Mouse (Mus musculus): ENCODE measurements around the gene Map6. TPM values are rescaled to one million over a fixed set of nuclear protein-coding genes. Genes with fewer than 3 reads are reported as not detected.

Gene Map6
- polyA plus RNA-seq, 1 experiment from 2014 or later: 4.9 TPM

DNA sequence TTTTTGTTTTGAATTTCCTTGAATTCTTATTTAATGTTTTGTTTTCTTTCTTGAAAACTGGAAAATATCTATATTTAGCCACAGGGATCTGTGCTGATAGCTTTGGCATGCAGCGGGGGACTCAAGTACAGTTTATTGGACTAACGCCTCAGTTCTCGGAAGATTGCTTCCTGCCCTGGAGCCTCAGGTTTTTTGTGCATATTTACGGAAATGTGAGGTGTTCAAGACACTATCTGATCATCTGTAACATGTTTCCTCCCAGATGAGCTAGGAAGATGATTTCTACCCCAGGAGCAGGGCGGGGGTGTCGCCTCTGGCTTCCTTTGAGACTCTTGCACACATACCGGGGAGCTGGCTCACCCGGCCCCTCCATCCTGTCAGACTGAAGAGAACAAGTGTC lies 22.8 kb downstream of the Map6 start:
- no peaks in the 10 kb centered on the region for H3K27me3 ChIP-seq (ENCODE audit: control insufficient read depth, insufficient read depth, low read length)
- no peak overlapping the region for H3K27ac ChIP-seq (ENCODE audit: low read length)
- 64% methylated on average over 8 of the region's 8 CpGs for WGBS
- no peaks in the 10 kb centered on the region; the same call in 1 of the 2 replicates for H3K4me1 ChIP-seq (ENCODE audit: control insufficient read depth, insufficient read depth, low read length)
- no peak overlapping the region for H3K9ac ChIP-seq (replicated peaks; ENCODE audit: low read depth, low read length)
- H3K4me2 ChIP-seq (replicated peaks; ENCODE audit: low read depth, low read length): no peak overlapping the region
- ATAC-seq (ENCODE audit: insufficient number of reproducible peaks, insufficient read depth, low FRiP score, low read depth): no peak
- no peaks in the 10 kb centered on the region for H3K36me3 ChIP-seq (ENCODE audit: control insufficient read depth, insufficient read depth, low read length)
- H3K9me3 ChIP-seq (ENCODE audit: control insufficient read depth, low read depth, low read length): no peaks in the 10 kb centered on the region; the same call in 1 of the 2 replicates
- H3K4me3 ChIP-seq (ENCODE audit: low read depth, low read length): no peak overlapping the region

DNA sequence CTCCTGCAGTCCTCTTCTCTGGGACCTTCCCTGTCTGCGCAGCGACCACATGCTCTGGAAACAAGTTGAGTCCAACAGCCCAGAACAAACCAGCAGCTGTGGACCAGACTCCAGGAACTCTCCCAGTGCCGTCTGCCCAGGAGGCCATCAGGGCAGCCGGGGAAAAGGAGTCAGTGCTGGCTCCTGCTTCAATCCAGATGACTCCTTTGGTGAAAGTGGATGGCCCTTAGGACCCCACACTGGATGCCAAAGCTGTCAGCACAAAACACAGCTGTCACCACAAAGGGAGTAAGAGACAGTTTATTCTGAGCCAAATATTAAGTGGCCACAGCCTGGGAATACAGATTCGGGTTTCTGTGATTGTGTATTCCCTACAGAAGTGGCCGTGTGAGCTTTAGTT lies 23.7 kb downstream of the Map6 start:
- no peaks in the 10 kb centered on the region for H3K36me3 ChIP-seq (ENCODE audit: control insufficient read depth, insufficient read depth, low read length)
- WGBS: 51% methylated on average over 6 of the region's 6 CpGs
- H3K27me3 ChIP-seq (ENCODE audit: control insufficient read depth, insufficient read depth, low read length): no peaks in the 10 kb centered on the region
- H3K27ac ChIP-seq (ENCODE audit: low read length): no peak overlapping the region
- no peaks in the 10 kb centered on the region; the same call in 1 of the 2 replicates for H3K9me3 ChIP-seq (ENCODE audit: control insufficient read depth, low read depth, low read length)
- no peak for ATAC-seq (ENCODE audit: insufficient number of reproducible peaks, insufficient read depth, low FRiP score, low read depth)
- H3K4me2 ChIP-seq (replicated peaks; ENCODE audit: low read depth, low read length): no peak overlapping the region
- no peak overlapping the region for H3K4me3 ChIP-seq (ENCODE audit: low read depth, low read length)
- H3K9ac ChIP-seq (replicated peaks; ENCODE audit: low read depth, low read length): no peak overlapping the region
- H3K4me1 ChIP-seq (ENCODE audit: control insufficient read depth, insufficient read depth, low read length): no peaks in the 10 kb centered on the region; the same call in 1 of the 2 replicates

DNA sequence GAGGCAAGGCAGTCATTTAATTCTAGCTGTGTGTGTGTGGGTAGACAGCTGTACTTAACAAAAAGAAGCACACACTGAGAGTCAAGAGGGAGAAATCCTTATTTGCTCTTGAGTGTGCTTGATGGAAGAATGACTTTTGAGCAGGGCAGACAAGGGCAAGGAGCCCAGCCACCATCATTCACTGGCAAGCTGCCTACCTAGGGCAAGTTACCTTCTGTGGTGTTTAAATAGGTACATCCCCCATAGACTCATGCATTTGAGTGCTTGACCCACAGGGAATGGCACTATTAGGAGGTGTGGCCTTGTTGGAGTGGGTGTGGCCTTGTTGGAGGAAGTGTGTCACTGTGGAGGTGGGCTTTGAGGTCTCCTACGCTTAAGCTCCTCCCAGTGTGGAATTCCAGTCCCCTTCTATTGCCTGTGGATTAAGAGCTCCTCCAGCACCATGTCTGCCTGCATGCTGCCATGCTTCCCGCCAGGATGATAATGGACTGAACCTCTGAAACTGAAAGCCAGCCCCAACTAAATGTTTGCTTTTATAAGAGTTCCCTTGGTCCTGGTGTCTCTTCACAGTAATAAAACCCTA lies 27.0 kb downstream of the Map6 start:
- no peak overlapping the region for H3K4me2 ChIP-seq (replicated peaks; ENCODE audit: low read depth, low read length)
- H3K4me1 ChIP-seq (ENCODE audit: control insufficient read depth, insufficient read depth, low read length): no peaks in the 10 kb centered on the region; the same call in 1 of the 2 replicates
- H3K4me3 ChIP-seq (ENCODE audit: low read depth, low read length): no peak overlapping the region
- no peak overlapping the region for H3K9ac ChIP-seq (replicated peaks; ENCODE audit: low read depth, low read length)
- no peaks in the 10 kb centered on the region for H3K36me3 ChIP-seq (ENCODE audit: control insufficient read depth, insufficient read depth, low read length)
- H3K9me3 ChIP-seq (ENCODE audit: control insufficient read depth, low read depth, low read length): no peaks in the 10 kb centered on the region; the same call in 1 of the 2 replicates
- no peak for ATAC-seq (ENCODE audit: insufficient number of reproducible peaks, insufficient read depth, low FRiP score, low read depth)
- H3K27ac ChIP-seq (ENCODE audit: low read length): no peak overlapping the region
- no peaks in the 10 kb centered on the region for H3K27me3 ChIP-seq (ENCODE audit: control insufficient read depth, insufficient read depth, low read length)
- WGBS: 88% methylated on average over 2 of the region's 2 CpGs

DNA sequence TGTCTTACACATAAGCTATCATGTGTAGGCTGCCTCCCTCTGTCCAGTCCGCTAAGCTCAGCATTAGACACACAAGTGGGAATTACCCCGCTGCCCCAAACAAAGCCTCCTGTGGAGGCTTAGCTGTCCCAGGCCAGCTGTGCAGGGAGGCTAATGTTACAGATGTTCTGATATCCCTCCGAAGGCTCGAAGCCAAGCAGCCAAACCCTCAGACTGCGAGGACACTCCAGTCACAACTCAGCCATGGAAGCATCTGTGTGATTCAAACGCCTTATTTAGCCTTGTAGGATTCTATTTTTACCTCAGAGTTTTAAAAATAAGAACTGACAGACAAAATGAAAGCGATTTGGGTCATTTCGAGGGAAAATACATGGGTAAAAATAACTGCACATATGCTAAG lies 27.9 kb downstream of the Map6 start:
- no peaks in the 10 kb centered on the region for H3K27me3 ChIP-seq (ENCODE audit: control insufficient read depth, insufficient read depth, low read length)
- H3K9ac ChIP-seq (replicated peaks; ENCODE audit: low read depth, low read length): no peak overlapping the region
- no peaks in the 10 kb centered on the region; the same call in 1 of the 2 replicates for H3K4me1 ChIP-seq (ENCODE audit: control insufficient read depth, insufficient read depth, low read length)
- H3K4me2 ChIP-seq (replicated peaks; ENCODE audit: low read depth, low read length): no peak overlapping the region
- ATAC-seq (ENCODE audit: insufficient number of reproducible peaks, insufficient read depth, low FRiP score, low read depth): no peak
- no peak overlapping the region for H3K4me3 ChIP-seq (ENCODE audit: low read depth, low read length)
- H3K27ac ChIP-seq (ENCODE audit: low read length): no peak overlapping the region
- WGBS: 57% methylated on average over 8 of the region's 8 CpGs
- no peaks in the 10 kb centered on the region; the same call in 1 of the 2 replicates for H3K9me3 ChIP-seq (ENCODE audit: control insufficient read depth, low read depth, low read length)
- H3K36me3 ChIP-seq (ENCODE audit: control insufficient read depth, insufficient read depth, low read length): no peaks in the 10 kb centered on the region

GRCm38 (mm10) chr7:99300650-99301175 lies 33.5 kb downstream of the Map6 start:
- Histone ChIP-seq H3K4me2 (replicated peaks; ENCODE audit: low read depth, low read length) (no peak overlapping the region), H3K4me3 (ENCODE audit: low read depth, low read length) (no peak overlapping the region), H3K4me1 (ENCODE audit: control insufficient read depth, insufficient read depth, low read length) (0 out of 2 replicates have a peak, but pooled peaks cover 4% of the 10 kb centered on the region), H3K9ac (replicated peaks; ENCODE audit: low read depth, low read length) (no peak overlapping the region), H3K27me3 (ENCODE audit: control insufficient read depth, insufficient read depth, low read length) (no peaks in the 10 kb centered on the region), H3K36me3 (ENCODE audit: control insufficient read depth, insufficient read depth, low read length) (no peaks in the 10 kb centered on the region), H3K27ac (ENCODE audit: low read length) (no peak overlapping the region), H3K9me3 (ENCODE audit: control insufficient read depth, low read depth, low read length) (no peaks in the 10 kb centered on the region)
- ATAC-seq (ENCODE audit: insufficient number of reproducible peaks, insufficient read depth, low FRiP score, low read depth): no peak
- 26% methylated on average over 3 of the region's 3 CpGs for WGBS

DNA sequence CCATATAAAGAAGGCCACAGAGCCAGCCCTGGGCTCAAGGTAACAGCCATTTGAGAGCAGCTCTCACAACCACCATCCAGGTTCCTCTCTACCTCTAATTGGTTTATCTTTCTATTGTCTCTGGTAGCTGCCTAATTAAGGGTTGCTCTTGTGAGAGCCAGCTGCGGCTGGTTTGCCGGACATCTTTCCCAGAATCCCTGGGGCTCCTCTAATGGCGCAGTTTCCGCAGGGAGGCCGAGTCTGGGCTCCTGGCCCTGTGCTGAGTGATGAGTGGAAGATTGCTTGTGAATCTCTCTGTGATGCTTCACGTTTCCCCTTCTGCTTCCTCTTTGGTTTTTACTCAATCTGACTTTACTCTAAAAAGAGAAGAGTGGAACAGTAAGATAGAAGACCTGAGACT lies 36.8 kb downstream of the Map6 start:
- Histone ChIP-seq H3K36me3 (ENCODE audit: control insufficient read depth, insufficient read depth, low read length) (no peaks in the 10 kb centered on the region), H3K9ac (replicated peaks; ENCODE audit: low read depth, low read length) (no peak overlapping the region), H3K27me3 (ENCODE audit: control insufficient read depth, insufficient read depth, low read length) (no peaks in the 10 kb centered on the region), H3K4me1 (ENCODE audit: control insufficient read depth, insufficient read depth, low read length) (0 out of 2 replicates have a peak, but pooled peaks cover 4% of the 10 kb centered on the region), H3K4me2 (replicated peaks; ENCODE audit: low read depth, low read length) (no peak overlapping the region), H3K27ac (ENCODE audit: low read length) (no peak overlapping the region), H3K4me3 (ENCODE audit: low read depth, low read length) (no peak overlapping the region), H3K9me3 (ENCODE audit: control insufficient read depth, low read depth, low read length) (no peaks in the 10 kb centered on the region)
- 59% methylated on average over 6 of the region's 6 CpGs for WGBS
- ATAC-seq (ENCODE audit: insufficient number of reproducible peaks, insufficient read depth, low FRiP score, low read depth): no peak

GRCm38 (mm10) chr7:99304949-99305372 lies 37.7 kb downstream of the Map6 start:
- H3K4me2 ChIP-seq (replicated peaks; ENCODE audit: low read depth, low read length): no peak overlapping the region
- ATAC-seq (ENCODE audit: insufficient number of reproducible peaks, insufficient read depth, low FRiP score, low read depth): no peak; the same call in 1 of the 2 replicates
- no peak overlapping the region for H3K9ac ChIP-seq (replicated peaks; ENCODE audit: low read depth, low read length)
- H3K4me3 ChIP-seq (ENCODE audit: low read depth, low read length): no peak overlapping the region
- H3K4me1 ChIP-seq (ENCODE audit: control insufficient read depth, insufficient read depth, low read length): 0 out of 2 replicates have a peak, but pooled peaks cover 4% of the 10 kb centered on the region
- no peaks in the 10 kb centered on the region for H3K36me3 ChIP-seq (ENCODE audit: control insufficient read depth, insufficient read depth, low read length)
- WGBS: 60% methylated on average over 5 of the region's 5 CpGs
- no peaks in the 10 kb centered on the region for H3K9me3 ChIP-seq (ENCODE audit: control insufficient read depth, low read depth, low read length)
- H3K27me3 ChIP-seq (ENCODE audit: control insufficient read depth, insufficient read depth, low read length): no peaks in the 10 kb centered on the region
- no peak overlapping the region for H3K27ac ChIP-seq (ENCODE audit: low read length)

GRCm38 (mm10) chr7:99305688-99306087 lies 38.4 kb downstream of the Map6 start:
- 73% methylated on average over 4 of the region's 4 CpGs for WGBS
- H3K9me3 ChIP-seq (ENCODE audit: control insufficient read depth, low read depth, low read length): no peaks in the 10 kb centered on the region
- no peak overlapping the region for H3K27ac ChIP-seq (ENCODE audit: low read length)
- 0 out of 2 replicates have a peak, but pooled peaks cover 4% of the 10 kb centered on the region for H3K4me1 ChIP-seq (ENCODE audit: control insufficient read depth, insufficient read depth, low read length)
- no peak overlapping the region for H3K4me3 ChIP-seq (ENCODE audit: low read depth, low read length)
- no peaks in the 10 kb centered on the region for H3K36me3 ChIP-seq (ENCODE audit: control insufficient read depth, insufficient read depth, low read length)
- H3K9ac ChIP-seq (replicated peaks; ENCODE audit: low read depth, low read length): no peak overlapping the region
- H3K27me3 ChIP-seq (ENCODE audit: control insufficient read depth, insufficient read depth, low read length): no peaks in the 10 kb centered on the region
- H3K4me2 ChIP-seq (replicated peaks; ENCODE audit: low read depth, low read length): no peak overlapping the region
- no peak for ATAC-seq (ENCODE audit: insufficient number of reproducible peaks, insufficient read depth, low FRiP score, low read depth)
